Mouse (Mus musculus): ENCODE measurements around the gene Eml6.
A peak's percentile ranks its signal among the peaks of the same experiment; 100 is the strongest.
"Not testable (repeated sequence)": the region's sequence is repeated elsewhere in the genome, so short reads cannot be mapped to it uniquely, and the experiment has no call there.

Gene Eml6

DNA sequence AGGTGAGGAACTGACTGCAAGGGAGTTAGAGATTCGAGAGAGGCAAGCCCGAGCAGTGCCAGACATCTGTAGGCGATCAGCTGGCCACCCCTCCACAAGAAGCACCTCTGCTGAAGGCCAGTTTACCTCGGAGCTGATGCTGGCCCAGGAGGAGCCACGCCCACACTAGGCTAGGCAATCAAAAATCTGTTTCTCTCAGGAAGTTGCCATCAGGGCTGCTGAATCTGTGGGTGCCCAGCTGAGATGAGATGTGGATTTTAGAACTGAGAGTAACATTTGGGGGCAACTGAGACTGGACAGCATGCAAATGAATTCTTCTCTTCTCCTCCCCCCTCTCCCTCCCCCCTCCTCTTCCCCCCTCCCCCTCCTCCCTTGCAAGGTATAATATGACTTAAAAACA is 238.4 kb downstream of the Eml6 start:
- DNase-seq: peak; percentile 27

DNA sequence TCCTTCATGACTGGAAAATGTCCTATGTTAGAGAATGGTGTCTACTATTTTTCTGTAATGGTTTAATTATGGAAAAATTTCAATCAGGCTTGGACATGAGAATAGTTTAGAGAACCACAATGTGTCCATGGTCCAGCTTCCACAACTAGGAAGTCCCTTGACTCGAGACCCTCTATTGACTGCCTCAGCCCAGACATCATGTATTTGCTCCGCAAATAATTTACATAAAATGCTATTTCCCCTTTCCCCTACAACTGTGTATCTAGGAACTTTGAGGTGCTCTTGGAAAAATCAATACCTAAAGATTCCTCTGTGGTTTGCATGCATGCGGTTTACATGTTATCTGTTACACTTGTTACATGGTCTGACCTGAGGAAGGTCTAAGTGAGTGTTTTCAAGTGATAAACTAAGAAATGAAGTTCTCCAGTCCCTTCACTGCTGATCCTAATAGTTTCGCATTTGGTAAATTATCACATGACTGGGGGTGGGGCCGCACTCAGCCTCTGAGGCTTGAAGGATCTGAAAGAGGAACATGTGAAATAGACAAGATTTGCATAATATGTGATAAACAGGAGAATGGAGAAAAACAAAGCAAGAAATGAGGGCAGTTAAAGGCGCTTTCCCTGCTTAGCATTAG is 239.1 kb downstream of the Eml6 start:
- DNase-seq: no peak

DNA sequence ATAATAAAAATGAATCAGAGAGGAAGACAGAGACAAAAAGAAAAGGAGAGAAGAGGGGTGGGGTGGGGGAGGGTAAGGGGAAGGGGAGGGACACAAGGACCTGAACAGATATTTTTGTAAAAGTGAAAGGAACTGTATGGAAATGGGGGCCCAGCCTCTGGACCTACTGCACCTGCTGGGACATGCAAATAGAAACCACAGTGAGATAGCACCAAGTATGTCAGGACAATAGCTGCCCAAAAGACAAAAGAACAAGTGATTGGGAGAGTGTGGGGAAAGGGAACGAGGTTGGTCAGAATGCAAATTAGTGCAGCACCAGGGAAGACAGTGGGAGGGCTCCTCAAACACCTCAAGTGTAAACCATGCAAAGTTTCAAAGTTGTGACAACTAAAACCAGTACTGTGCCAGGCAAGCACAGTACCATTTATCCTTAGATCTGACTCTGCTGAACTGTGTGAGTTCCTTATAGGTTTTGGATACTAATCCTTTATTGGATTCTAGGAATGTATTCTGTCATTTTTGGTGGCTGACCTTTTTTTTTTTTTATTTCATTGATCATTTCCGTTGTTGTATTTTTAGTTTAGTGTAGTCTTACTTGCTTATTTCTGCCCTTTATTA is 246.3 kb downstream of the Eml6 start:
- no peak for DNase-seq

DNA sequence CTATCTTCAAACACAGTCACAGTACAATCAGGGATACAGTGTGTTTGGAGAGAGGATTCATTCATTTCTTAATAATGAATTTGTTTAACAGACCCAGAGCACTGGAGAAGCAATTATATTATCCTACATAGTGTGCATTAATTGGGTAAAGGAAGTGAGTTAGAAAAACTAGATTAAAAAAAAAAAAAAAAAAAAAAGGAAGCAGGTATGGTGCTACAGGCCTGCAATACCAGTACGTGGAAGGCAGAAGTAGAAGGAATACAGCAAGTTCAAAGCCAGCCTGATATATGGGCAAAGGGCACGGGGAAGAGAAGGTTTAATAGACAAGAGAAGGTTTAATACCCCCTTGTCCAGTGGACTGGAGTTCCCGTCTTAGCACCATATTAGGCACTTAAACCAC is 246.9 kb downstream of the Eml6 start:
- DNase-seq: no peak

DNA sequence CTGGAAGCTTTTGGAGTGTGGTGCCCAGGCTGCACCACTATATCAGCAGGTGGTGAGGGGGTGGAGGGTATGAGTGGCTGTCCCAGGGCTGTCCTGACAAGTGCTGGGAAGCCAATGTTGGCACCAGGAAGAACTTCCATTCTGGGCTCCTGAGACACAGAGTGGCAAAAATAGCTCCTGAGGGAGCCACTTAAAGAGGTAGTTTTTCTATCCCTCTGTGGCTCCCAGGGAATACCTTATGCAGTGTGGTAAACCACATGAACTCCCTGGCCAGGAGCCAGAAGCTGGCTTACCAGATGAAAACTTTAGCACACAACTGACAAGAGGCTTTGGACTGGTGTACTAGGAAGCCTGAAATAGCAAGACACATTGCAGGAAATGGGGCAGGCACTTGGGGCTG is 247.9 kb downstream of the Eml6 start:
- DNase-seq: peak; percentile 67

DNA sequence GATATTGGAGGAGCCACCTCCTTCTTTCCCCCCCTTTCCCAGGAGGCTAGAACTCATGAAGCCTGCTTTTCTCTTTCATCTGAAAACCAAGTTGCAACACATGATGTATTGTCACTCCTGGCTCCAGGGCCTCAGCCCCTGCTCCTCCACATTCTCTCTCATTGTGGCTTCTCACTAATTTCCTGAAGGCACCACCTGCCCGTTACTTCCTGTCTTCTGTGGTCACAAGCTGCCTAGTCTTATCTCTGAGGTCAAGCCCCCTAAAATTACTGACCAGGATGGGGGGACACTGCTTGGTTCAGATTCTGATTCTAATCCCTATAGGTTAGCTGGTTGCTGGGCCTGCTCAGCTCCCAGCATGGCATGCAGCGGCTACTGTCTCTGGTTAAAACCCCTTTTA is 251.1 kb downstream of the Eml6 start:
- no peak for DNase-seq

DNA sequence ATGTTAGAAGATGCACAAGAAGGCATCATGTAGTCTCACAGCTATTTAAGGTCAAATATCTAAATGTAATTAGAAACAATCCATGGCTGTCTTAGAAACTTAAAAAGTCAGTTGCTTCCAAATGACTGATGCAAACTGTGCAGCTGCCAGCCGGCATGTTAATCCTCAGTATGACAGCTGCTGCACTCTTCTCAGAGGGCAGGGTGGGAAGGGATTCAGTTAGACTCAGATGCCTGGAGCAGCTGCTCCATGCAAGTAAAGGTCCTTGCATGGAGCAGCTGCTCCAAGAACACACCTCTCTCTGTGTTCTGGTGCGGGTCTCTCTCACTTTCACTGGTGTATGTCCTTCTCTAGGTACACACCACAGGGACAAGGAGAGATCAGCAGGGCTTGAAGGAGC is 251.5 kb downstream of the Eml6 start:
- DNase-seq: no peak

DNA sequence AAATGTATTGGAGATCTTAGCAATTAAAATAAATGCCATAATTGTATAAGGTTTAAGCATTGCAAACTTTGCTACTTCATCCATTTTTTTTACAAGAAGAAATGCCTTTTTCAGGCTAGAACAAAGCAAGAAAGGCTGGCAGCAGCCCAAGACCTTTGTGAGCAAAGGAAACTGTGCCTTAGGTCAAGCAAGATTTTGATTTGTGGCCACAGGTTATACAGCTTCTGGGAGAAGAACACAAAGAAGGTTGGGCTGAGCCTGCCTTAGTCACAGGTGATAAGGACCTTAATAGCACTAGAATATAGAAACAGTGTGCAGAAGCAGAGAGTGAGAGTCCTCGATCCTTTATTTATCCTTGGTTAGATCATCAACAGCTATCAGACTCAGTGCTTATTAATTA is 253.6 kb downstream of the Eml6 start:
- no peak for DNase-seq

DNA sequence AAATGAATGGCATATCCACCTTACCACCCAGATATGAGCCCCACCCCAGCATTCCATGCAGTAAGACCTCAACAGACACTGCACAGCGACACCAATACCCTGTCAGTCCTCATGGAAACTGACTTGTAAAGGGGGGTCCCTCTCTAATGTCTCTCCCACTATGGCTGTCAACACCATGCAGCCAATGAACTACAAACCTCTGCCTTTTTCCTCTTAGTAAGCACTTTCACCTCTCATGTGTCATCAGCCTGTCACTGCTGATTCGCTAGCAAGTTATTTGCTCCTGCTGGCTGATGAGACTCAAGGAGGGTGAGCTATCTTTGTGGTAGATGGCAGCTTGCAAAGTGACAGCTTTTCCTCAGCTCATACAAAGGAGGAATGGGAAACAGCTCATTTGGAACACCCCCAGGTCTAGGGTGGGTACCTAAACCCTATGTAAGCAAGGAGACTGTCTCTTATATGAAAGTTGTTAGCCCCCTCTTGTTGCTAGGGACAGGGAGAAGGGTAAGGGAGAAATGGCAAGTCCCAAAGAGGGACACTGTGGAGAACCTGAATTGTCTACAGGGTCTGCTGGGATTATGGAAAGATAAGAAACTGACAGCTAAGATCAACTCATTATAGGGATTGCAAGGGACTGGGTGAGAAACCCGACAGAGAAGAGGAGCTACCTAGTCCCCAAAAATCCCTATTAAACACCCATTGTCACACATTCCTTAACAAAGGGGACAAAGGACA is 255.0 kb downstream of the Eml6 start:
- DNase-seq: no peak

DNA sequence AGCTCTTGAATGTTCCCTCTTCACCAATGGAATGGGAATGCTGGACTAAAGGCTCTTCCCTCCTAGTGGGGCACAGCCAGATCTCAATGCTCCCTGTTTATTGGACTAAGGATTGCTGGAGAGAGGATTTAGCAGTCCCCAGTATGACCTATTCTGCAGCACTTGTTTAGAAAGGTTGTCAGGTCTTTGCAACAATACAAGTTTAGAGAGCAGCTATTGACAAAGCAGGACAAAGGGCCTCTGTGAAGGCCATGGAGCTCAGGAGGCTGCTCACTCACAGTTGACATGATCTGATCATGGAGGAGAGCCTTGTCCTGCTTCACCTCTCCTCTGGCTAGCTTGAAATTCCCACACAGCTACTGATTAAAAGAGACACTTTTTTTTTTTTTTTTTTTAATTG is 257.3 kb downstream of the Eml6 start:
- no peak for DNase-seq

DNA sequence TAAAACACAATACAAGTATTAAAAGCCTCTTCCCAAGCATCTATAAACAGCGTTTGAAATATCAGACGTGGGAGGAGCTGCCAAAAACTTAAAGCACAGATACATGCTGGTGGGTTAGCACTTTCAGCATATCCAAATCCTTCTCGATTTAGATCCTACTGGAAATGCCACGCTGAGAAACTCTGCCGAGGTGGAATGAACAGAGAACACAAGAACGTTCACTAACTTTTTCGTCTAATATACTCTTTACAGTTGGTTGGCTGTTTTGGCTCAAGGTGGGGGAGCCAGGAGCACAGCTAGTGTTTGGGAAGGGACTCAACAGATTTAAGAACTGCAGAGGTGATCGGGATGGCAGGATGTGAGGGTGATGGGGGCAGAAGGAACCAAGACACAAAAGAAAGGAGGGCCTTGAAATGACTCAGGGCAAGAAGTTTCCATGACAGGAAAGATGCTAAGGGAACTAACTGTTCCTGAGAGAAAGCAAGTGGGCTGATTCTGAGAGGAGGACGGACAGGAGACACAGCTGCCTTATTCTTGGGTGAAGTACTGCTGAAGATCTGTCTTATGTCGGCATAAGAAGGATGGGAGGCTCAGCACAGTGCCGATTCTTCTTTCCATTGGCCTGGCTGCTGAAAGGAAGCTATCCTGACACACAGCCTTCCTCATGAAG is 259.4 kb downstream of the Eml6 start:
- peak; percentile 40 for DNase-seq

DNA sequence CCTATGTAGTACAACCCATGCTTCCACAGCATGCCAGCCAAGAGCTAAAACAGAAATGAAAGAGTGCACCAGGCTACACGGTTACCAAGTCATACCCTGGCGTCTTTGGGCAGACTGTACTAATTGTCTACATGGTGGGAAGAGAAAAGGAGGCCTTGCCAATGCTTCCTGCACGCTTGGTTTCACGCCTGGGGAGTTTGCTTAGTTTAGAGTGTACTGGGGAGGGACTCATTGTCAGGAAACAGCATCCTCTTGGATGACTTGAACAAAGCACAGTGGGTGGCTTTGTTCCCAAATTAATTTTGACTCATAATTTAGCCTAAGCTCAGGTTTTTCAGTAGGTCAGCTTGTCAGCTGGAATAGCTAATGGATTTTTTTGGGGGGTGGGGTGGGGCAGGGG is 260.8 kb downstream of the Eml6 start:
- no peak for DNase-seq

DNA sequence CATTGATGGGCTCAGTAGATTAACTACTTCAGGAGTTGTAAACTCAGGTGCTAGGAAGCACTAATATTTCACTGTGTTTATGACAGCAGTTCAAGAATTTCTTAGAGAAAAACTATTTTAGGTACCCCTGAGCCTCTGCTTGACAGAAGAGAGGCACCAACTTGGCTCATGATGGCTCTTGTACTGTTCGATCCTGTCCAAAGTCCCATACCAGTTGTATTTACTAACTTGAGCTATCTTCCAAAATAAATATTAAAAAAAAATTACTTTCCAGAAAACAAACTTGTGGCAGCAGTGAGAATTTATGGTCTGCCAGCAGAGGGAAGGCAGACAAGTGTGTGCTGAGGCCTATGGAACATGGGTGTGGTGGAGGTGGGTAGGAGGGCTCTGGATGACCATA is 263.1 kb downstream of the Eml6 start:
- DNase-seq: no peak

DNA sequence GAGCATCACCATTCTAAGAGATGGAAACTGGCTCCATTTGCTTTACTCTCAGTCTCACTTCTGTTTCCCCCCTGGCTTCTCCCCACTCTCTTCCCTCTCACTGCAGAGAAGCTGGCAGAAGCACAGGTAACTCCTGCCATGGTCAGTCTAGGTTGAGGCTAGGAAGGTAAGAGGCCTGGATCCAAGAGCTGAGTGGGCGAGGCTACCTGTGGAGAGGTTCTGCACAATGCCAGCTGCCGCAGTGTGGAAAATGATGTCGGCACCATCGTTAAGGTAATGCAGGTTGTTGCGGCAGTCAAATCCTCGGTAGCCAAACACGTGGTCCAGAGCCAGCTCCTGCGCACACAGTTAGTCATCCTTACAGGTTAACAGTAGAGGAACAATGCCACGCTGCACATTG is 264.4 kb downstream of the Eml6 start:
- no peak for DNase-seq

DNA sequence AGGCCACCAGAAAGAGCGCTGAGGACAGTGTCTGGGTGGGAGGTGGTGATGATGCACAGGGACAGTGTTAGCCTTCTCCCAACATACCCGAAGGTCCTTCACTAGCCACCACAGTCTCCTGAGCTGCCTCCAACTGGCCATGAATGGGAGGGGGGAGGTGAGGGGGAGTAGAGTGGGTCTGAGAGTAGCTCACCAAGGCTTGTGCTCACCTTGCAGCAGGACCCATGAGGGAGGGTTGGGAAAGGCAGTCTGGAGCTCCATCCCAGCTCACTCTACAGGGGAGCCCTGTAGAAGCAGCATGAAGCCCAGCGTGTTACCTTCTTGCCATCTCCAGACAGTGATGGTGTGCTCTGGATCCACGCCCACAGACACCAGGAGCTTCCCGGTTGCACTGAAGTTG is 267.2 kb downstream of the Eml6 start:
- DNase-seq: no peak

DNA sequence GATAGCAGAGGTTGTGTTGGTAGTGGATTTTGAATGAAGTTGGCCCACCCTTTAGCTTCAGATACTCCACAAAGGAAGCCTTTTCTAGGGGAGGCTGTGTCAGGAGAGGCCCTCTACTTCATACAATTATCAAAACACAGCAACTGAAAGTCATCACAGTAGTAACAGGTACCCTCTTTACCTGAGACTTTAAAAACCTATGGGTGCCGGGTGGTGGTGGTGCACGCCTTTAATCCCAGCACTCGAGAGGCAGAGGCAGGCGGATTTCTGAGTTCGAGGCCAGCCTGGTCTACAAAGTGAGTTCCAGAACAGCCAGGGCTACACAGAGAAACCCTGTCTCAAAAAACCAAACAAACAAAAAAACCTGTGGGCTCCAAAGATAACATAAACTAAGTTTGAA is 269.8 kb downstream of the Eml6 start:
- DNase-seq: not testable (repeated sequence)

DNA sequence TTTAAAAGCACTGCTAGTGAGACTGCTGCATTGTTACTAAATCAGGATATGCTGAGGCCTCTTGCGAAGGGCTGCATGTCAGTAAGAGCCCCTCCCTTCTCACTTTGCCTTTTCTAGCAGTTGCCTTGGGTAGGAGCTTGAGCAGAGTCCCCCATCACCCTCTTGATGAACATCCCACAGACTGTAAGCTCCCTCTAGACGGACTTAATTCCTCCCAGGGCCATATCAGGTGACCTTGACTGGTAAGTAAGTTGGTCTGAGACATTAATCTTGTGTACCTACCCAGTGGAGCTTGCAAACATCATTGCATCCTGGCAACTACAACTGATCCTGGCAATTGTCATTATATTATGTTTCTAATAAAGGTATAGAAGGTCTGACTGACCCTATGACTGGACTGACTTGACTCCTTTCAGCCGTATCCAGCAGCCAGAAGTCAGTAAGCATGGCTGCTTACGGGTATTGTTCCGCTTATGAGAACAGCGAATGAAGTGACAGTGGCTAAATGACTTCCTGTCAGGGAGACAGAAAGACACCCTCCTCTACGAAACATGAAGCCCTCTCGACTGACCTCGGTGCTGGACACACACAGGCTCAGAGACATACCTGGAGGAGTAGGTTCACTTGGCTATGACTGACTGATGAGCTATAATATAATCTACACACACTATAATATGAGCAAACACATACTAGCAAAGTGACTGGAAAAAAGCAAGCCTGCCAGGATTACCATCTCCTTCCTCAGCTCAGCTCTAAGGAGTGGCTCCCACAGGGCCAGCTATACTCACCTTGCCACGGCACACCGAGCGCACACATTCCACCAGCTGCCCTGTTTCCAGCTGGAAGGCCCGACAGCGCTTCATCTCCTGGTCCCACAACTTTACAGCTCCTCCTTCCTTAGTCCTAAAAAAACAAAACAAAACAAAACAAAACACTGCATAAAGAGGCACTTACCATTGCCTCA is 273.9 kb downstream of the Eml6 start:
- DNase-seq: no peak

DNA sequence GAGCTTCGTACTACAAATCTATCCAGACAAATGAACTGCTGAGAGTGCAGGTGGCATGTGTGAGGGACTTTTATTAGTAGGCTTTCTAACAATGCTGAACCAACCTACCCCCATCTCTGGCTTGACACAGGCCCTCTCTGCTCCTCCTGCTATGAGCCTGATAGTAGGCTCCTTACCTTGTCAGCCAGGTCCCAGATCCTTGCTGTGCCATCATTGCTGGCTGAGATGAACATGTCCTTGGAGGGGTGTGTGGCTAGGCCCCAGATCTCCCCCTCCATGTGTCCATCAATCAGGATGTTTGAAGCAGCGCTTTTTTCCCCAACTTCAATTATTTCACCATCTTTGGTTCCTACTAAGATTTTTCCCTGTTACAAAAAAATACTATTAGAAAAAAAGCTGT is 274.8 kb downstream of the Eml6 start:
- DNase-seq: no peak

DNA sequence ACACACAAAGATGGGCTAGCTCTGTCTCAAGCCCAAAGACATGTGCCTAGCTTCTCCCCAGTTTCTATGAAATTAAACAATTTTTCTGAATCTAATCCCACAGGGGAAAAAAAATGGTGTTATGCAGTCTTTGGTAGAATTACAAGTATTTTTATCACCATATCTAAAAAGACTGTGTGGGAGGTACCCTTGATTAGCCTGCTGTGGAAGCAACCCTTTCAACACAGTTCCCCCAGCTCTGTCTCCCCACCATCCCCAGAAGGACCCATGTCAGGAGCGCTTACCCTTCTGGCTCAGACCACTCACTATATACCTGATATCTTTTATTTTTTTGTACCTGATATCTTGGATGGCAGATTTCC is 276.4 kb downstream of the Eml6 start:
- DNase-seq: no peak

DNA sequence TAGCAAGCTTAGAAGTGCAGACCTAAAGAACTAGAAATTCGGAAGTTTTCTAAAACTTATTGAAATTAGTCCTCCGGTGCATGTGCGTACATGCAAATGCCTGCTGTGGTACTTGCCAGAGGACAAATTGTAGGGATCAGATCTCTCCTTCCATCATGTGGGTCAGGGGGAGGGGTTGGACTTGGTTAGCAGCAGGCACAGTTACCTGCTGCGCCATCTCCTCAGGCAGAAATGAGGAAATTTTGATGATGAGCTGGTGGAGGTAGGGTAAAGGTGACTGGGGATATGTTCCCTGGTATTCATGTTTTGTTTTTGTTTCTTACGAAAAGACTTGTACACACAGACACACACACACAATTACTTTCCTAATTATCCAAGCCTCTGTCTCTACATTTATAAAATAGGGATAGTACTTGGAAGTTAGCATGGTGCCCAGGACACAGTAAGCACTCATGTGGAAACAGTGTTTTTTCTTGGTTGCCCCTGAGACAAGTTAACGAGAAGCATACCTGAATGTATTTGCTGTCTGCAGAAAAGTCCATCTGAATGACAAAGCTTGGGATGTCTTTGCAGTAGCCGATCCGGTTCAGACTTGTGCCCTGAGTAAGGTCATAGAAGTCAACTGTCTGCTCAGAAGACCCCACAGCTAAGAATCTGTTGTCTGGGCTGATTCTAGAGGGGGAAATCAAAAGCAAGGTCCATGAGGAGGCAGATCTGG is 276.9 kb downstream of the Eml6 start:
- no peak for DNase-seq

DNA sequence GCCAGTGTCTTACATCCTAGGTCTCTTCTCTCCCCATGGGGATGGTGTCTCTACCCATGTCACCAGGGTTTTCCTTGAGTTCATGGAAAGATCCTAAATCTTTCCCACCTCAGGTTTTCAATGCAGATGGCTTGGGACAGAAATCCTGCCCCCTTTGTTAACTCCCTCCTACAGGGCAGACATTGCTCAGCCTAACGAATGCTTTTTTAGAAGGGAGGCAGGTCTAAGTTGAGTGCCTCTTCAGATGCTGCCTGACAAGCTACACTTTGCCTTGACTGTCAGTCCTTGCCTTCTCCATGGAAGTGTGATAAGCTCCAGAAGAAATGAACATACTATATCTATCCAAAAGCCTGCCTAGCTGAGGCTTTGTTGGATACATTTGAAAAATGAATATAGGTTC is 278.0 kb downstream of the Eml6 start:
- DNase-seq: no peak

DNA sequence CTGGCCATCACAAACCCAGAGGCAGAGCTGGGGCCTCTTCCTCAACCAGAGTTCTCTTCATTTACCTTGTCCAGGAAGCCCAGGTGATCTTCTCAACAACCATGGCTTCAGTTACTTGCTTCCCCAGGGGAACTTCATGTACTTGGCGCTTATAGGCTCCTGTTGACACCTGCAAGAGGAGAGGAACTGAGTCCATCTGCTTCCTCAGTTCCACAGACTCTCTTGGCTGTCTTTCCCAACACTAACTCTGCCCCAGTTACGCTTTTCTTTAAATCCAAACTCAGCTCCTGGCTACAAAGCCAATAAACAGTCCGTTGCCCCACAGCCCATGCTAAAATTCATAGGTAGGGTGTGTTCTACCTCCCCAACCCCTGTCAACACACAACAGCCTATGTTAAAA is 278.5 kb downstream of the Eml6 start:
- no peak for DNase-seq
